Mouse (Mus musculus) intestine, postnatal 0 days (tissue): ENCODE data around the gene Ankrd13c. TPM values are rescaled to one million over a fixed set of nuclear protein-coding genes. Genes with fewer than 3 reads are reported as not detected.

Experiments used
- ATAC-seq: fragments of 200-750 bp; cut with Nextera tagmentation; 2 replicates; pipeline ENCODE4 v1.8.0; 2017; ENCODE audit warnings: mild to moderate bottlenecking, moderate TSS enrichment, moderate library complexity
- H3K27ac ChIP-seq: fragments of 300-500 bp; sonication (generic); 2 replicates; pipeline ENCODE4 v1.5.1; 2014; ENCODE audit warnings: mild to moderate bottlenecking, low read depth, low read length, moderate library complexity
- H3K27me3 ChIP-seq: fragments of 300-500 bp; sonication (generic); replicated peaks from 2 replicates; pipeline ENCODE4 v1.6.1; 2014; ENCODE audit warnings: low read length, mixed read lengths; ENCODE audit not compliant: control insufficient read depth, insufficient read depth
- H3K36me3 ChIP-seq: fragments of 300-500 bp; sonication (generic); 2 replicates; pipeline ENCODE4 v1.6.1; 2014; ENCODE audit warnings: mild to moderate bottlenecking, moderate library complexity; ENCODE audit not compliant: control insufficient read depth, insufficient read depth
- H3K4me1 ChIP-seq: fragments of 300-500 bp; sonication (generic); replicated peaks from 2 replicates; pipeline ENCODE4 v1.6.1; 2014; ENCODE audit warnings: antibody characterized with exemption, low read length, mixed read lengths; ENCODE audit not compliant: control insufficient read depth, insufficient read depth
- H3K4me2 ChIP-seq: fragments of 300-500 bp; sonication (generic); replicated peaks from 2 replicates; pipeline ENCODE4 v1.6.1; 2014; ENCODE audit warnings: low read depth, mild to moderate bottlenecking, moderate library complexity
- H3K4me3 ChIP-seq: fragments of 300-500 bp; sonication (generic); 2 replicates; pipeline ENCODE4 v1.5.1; 2014; ENCODE audit warnings: low read depth, low read length
- H3K9ac ChIP-seq: fragments of 300-500 bp; sonication (generic); 2 replicates; pipeline ENCODE4 v1.6.1; 2014; ENCODE audit warnings: mild to moderate bottlenecking, low read depth, low read length
- H3K9me3 ChIP-seq: fragments of 300-500 bp; sonication (generic); 2 replicates; pipeline ENCODE4 v1.6.1; 2016; ENCODE audit warnings: mixed run types; ENCODE audit not compliant: control insufficient read depth
- CTCF ChIP-seq: sonication (generic); IDR thresholded peaks from 2 replicates; pipeline ENCODE4 v1.5.1; 2016; ENCODE audit warnings: low read depth, mild to moderate bottlenecking, control low read depth, antibody characterized with exemption, moderate library complexity
- WGBS: fragments of 180-500 bp; shearing (Covaris S2); extraction: QIAGEN DNeasy Blood & Tissue Kit; methylation state at CpG from one replicate; pipeline ENCODE4 v1.1.7; 2014; 5-methylcytosine and 5-hydroxymethylcytosine counted together
- polyA plus RNA-seq: library from polyadenylated mRNA; unstranded; fragments of >200 nt; fragmentation: Nextera tagmentation; extraction: Ambion mirVana; gene quantifications from 2 replicates; pipeline ENCODE4 v1.2.1, GENCODE M21; 2015

The Ankrd13c gene
- polyA plus RNA-seq, 1 experiment from 2014 or later, result 25.2 TPM

DNA sequence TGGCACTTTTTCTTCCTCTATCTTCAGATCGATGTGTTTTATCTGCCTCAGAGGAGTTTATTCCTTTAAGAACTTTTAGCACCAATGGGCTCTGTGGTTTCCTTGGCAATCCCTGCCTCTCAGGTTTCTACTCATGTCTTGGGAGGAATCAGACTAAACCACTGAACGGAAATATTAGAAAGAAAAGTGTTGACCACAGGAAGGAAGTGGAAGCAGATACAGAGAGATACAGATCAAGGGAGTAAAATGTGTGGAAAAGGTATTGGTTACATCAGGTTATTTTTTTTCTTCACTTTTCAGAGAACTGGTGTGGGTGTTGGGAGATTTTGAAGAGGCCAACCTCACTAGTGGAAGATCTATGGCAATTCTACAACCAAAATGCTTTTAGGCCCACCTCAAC lies 8.5 kb upstream of the Ankrd13c start:
- Histone ChIP-seq H3K9ac (no peak overlapping the region), H3K36me3 (no peaks in the 10 kb centered on the region), H3K4me2 (no peak overlapping the region), H3K27me3 (no peaks in the 10 kb centered on the region), H3K4me3 (no peak overlapping the region), H3K4me1 (no peaks in the 10 kb centered on the region), H3K27ac (no peak overlapping the region), H3K9me3 (no peaks in the 10 kb centered on the region)
- WGBS, result 92% methylated on average over 2 of the region's 2 CpGs
- no peak for TF ChIP-seq CTCF
- no peak for ATAC-seq

DNA sequence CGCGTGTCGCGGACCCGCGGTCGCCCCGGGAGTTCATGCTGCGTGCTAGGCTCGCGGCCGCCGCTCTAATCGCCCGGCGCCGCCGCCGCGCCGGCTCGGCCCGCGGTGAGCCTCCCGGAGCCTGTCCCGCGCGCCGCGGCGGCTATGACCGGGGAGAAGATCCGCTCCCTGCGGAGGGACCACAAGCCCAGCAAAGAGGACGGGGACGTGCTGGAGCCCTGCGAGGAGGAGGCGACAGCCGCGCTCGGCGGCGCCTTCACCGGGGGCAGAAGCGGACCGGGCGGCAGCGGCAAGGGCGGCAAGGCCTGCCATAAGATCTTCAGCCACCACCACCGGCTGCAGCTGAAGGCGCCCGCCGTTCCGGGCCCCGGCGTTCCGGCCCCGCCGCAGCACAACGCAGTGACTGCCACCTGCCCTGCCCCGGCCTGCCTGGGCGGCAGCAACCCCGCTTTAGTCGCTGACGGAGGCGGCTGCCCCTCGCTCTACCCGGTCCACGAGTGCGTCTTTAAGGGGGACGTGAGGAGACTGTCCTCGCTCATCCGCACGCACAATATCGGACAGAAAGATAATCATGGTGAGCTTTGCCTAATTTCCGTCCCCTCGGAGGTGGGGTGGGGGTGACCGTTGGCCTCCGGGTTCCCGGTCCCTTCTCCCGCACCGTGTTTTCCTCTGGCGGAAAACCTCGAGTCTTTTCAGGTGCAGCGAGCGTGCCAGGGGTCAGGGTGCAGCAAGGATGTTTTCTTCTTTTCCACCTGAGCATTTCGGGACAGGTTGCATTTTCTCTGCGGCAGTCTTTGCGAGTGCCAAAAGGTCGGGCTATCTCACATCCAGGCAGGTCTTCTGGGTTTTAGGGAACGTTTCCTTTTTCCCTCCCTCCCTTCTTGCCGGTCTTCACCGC lies 593 bp downstream of the Ankrd13c start:
- H3K27ac ChIP-seq, result peak overlapping the region; percentile 98
- no peaks in the 10 kb centered on the region for H3K36me3 ChIP-seq
- no peaks in the 10 kb centered on the region for H3K27me3 ChIP-seq
- H3K4me1 ChIP-seq, result no peaks in the 10 kb centered on the region
- H3K9ac ChIP-seq, result peak overlapping the region; percentile 97
- peak overlapping the region; percentile 88 for H3K4me2 ChIP-seq
- peak; percentile 69 for ATAC-seq
- under 1% methylated on average over 81 of the region's 93 CpGs for WGBS
- TF ChIP-seq CTCF, result no peak
- H3K4me3 ChIP-seq, result peak overlapping the region; percentile 96
- no peaks in the 10 kb centered on the region for H3K9me3 ChIP-seq

DNA sequence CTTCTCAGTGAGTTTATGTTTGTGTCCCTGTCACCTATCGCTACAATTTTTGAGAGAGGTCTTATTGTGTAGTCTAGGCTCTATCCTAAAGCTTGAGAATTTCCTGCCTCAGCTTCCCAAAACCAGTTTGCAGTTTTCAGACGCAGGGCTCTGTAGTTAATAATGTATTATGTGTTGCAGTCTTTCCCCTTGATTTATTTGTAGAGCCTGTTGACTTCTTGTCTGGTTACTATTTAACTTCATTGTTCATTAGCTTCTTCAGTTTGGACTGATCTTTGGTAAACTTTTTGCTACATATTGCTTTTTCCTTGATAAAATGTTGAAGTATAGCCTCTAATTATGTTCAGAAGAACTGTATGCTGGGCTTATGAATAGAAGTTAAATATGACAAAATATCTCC lies 5.7 kb downstream of the Ankrd13c start:
- ATAC-seq, result no peak
- 68% methylated on average over 2 of the region's 2 CpGs for WGBS
- no peak for TF ChIP-seq CTCF

DNA sequence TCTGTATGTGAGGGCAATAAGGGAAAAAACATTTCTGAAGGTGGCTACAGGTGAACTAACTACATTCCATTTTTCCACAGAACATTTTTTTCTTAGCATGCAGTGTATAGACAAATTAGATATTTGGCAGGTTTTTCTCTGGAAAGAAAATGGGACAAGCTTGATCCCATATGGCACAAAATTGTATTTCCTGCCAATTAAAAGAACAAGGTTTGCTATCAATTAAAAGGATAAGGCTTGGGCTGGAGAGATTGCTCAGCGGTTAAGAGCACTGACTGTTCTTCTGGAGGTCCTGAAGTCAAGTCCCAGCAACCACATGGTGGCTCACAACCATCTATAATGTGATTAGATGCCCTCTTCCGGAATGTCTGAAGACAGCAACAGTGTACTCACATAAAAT lies 8.4 kb downstream of the Ankrd13c start:
- no peak overlapping the region for H3K9ac ChIP-seq
- no peak overlapping the region for H3K4me2 ChIP-seq
- H3K27me3 ChIP-seq, result no peaks in the 10 kb centered on the region
- no peak overlapping the region for H3K4me3 ChIP-seq
- no peak for ATAC-seq
- no peaks in the 10 kb centered on the region for H3K36me3 ChIP-seq
- no peak for TF ChIP-seq CTCF
- no peak overlapping the region for H3K27ac ChIP-seq
- whole genome bisulfite sequencing, result 83% methylated on average over 2 of the region's 2 CpGs
- H3K9me3 ChIP-seq, result no peaks in the 10 kb centered on the region
- no peaks in the 10 kb centered on the region for H3K4me1 ChIP-seq

More for the DNA sequence above, 5.7 kb downstream of the Ankrd13c start:
- Histone ChIP-seq H3K4me1 (no peaks in the 10 kb centered on the region), H3K9me3 (no peaks in the 10 kb centered on the region), H3K27ac (no peak overlapping the region), H3K4me3 (no peak overlapping the region), H3K9ac (no peak overlapping the region), H3K27me3 (no peaks in the 10 kb centered on the region), H3K36me3 (no peaks in the 10 kb centered on the region), H3K4me2 (no peak overlapping the region)

DNA sequence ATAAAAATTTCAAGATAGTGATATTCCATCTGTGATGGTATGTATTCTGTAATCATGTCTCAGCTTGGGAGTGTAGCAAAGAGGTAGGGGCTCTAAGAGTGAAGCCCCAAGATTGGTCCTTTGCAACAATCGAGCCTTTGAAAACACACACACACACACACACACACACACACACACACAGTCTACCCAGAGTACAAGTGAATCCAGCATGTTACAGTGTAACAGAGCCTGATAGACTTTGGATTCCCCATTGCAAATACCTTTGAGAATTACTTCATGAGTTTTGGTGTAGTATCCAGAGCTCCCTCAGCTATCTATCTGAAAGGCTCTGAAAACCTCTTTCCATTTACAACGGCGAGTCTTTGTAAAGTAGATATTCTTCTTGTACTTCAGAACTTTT lies 9.2 kb downstream of the Ankrd13c start:
- Histone ChIP-seq H3K4me1 (no peaks in the 10 kb centered on the region), H3K9me3 (no peaks in the 10 kb centered on the region), H3K4me2 (no peak overlapping the region), H3K4me3 (no peak overlapping the region), H3K36me3 (no peaks in the 10 kb centered on the region), H3K27me3 (no peaks in the 10 kb centered on the region), H3K9ac (no peak overlapping the region), H3K27ac (no peak overlapping the region)
- WGBS, result 92% methylated on average over 3 of the region's 3 CpGs
- TF ChIP-seq CTCF, result no peak
- ATAC-seq, result no peak

DNA sequence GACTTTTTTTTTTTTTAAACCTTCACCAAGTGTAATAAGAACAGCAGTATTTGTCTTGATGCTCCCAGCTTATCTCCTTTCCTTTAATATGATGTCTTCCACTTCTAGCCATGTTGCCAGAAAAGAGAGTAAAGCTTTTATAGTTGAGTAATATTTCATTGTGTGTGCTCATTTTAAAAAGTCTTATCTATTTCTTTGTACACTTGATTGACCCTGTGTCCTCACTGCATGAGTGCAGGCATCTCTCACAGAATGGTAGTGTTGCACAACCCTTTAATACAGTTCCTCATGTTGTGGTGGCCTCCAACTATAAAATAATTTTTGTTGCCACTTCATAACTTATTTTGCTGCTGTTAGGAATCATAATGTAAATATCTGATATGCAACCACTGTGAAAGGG lies 10.3 kb downstream of the Ankrd13c start:
- Histone ChIP-seq H3K4me3 (no peak overlapping the region), H3K27me3 (no peaks in the 10 kb centered on the region), H3K36me3 (no peaks in the 10 kb centered on the region), H3K9me3 (no peaks in the 10 kb centered on the region), H3K4me2 (no peak overlapping the region), H3K9ac (no peak overlapping the region), H3K4me1 (no peaks in the 10 kb centered on the region), H3K27ac (no peak overlapping the region)
- ATAC-seq, result no peak
- TF ChIP-seq CTCF, result no peak
